Mouse (Mus musculus): ENCODE data around the gene Gm5965. TPM values are rescaled to one million over a fixed set of nuclear protein-coding genes. Genes with fewer than 3 reads are reported as not detected.
A peak's percentile ranks its signal among the peaks of the same experiment; 100 is the strongest.

Gm5965 gene
- polyA plus RNA-seq, 1 experiment = not detected

- TF ChIP-seq POLR2A (IDR thresholded peaks at IDR 0.05; ENCODE audit: low read depth, low read length) (no peak), CTCF (conservative IDR thresholded peaks at IDR 0.05; ENCODE audit: insufficient read depth, insufficient read length, low read depth, low read length) (no peak)
- 86% methylated on average over 2 of the region's 2 CpGs for WGBS
- Histone ChIP-seq H3K36me3 (ENCODE audit: control insufficient read depth, insufficient read depth, low read length) (no peaks in the 10 kb centered on the region), H3K27me3 (replicated peaks; ENCODE audit: control insufficient read depth, insufficient read depth, low read length) (no peaks in the 10 kb centered on the region), H3K27ac (ENCODE audit: insufficient read depth, low read depth, low read length) (no peak within 1 kb of the TSS), H3K4me1 (ENCODE audit: control insufficient read depth, insufficient read depth, low read length) (no peaks in the 10 kb centered on the region), H3K4me3 (ENCODE audit: insufficient read depth, low read depth, low read length) (no peak within 1 kb of the TSS)
- DNase-seq = no peak
Measured at GRCm38 (mm10) chr16:88774106-88774505, 3.6 kb upstream of the Gm5965 start, which contains the start of gene 2310057N15Rik. 2310057N15Rik (minus strand) TSS chr16:88774206.

GRCm38 (mm10) chr16:88786786-88787185 is 9.1 kb downstream of the Gm5965 start:
- Histone ChIP-seq H3K27ac (ENCODE audit: insufficient read depth, low read depth, low read length) (no peak overlapping the region), H3K36me3 (ENCODE audit: control insufficient read depth, insufficient read depth, low read length) (no peaks in the 10 kb centered on the region), H3K27me3 (replicated peaks; ENCODE audit: control insufficient read depth, insufficient read depth, low read length) (no peaks in the 10 kb centered on the region), H3K4me1 (ENCODE audit: control insufficient read depth, insufficient read depth, low read length) (no peaks in the 10 kb centered on the region), H3K4me3 (ENCODE audit: insufficient read depth, low read depth, low read length) (no peak overlapping the region)
- 86% methylated on average over 2 of the region's 2 CpGs for WGBS
- no peak for DNase-seq
- TF ChIP-seq CTCF (conservative IDR thresholded peaks at IDR 0.05; ENCODE audit: insufficient read depth, insufficient read length, low read depth, low read length) = no peak
- no peak for TF ChIP-seq POLR2A (IDR thresholded peaks at IDR 0.05; ENCODE audit: low read depth, low read length)

- no peaks in the 10 kb centered on the region for H3K27me3 ChIP-seq (replicated peaks; ENCODE audit: control insufficient read depth, insufficient read depth, low read length)
- 80% methylated on average over 2 of the region's 2 CpGs for WGBS
- no peak within 1 kb of the TSS for H3K27ac ChIP-seq (ENCODE audit: insufficient read depth, low read depth, low read length)
- no peaks in the 10 kb centered on the region for H3K4me1 ChIP-seq (ENCODE audit: control insufficient read depth, insufficient read depth, low read length)
- H3K36me3 ChIP-seq (ENCODE audit: control insufficient read depth, insufficient read depth, low read length) = no peaks in the 10 kb centered on the region
- no peak for DNase-seq
- no peak within 1 kb of the TSS for H3K4me3 ChIP-seq (ENCODE audit: insufficient read depth, low read depth, low read length)
- TF ChIP-seq CTCF (conservative IDR thresholded peaks at IDR 0.05; ENCODE audit: insufficient read depth, insufficient read length, low read depth, low read length) (no peak), POLR2A (IDR thresholded peaks at IDR 0.05; ENCODE audit: low read depth, low read length) (no peak)
Measured at GRCm38 (mm10) chr16:88811827-88812226, 34.1 kb downstream of the Gm5965 start, which contains the start of gene Gm20741. Gm20741 (minus strand) TSS chr16:88812220.

GRCm38 (mm10) chr16:88820066-88820465 is 42.4 kb downstream of the Gm5965 start, which contains the start of gene Krtap15:
Krtap15 (plus strand) TSS chr16:88820215.
- Histone ChIP-seq H3K27me3 (replicated peaks; ENCODE audit: control insufficient read depth, insufficient read depth, low read length) (no peaks in the 10 kb centered on the region), H3K27ac (ENCODE audit: insufficient read depth, low read depth, low read length) (no peak within 1 kb of the TSS), H3K4me1 (ENCODE audit: control insufficient read depth, insufficient read depth, low read length) (no peaks in the 10 kb centered on the region), H3K36me3 (ENCODE audit: control insufficient read depth, insufficient read depth, low read length) (no peaks in the 10 kb centered on the region), H3K4me3 (ENCODE audit: insufficient read depth, low read depth, low read length) (no peak within 1 kb of the TSS)
- DNase-seq = no peak
- WGBS = 72% methylated on average over 3 of the region's 3 CpGs
- no peak for TF ChIP-seq CTCF (conservative IDR thresholded peaks at IDR 0.05; ENCODE audit: insufficient read depth, insufficient read length, low read depth, low read length)
- TF ChIP-seq POLR2A (IDR thresholded peaks at IDR 0.05; ENCODE audit: low read depth, low read length) = no peak

GRCm38 (mm10) chr16:88823736-88824135 is 46.0 kb downstream of the Gm5965 start:
- Histone ChIP-seq H3K27me3 (replicated peaks; ENCODE audit: control insufficient read depth, insufficient read depth, low read length) (no peaks in the 10 kb centered on the region), H3K4me3 (ENCODE audit: insufficient read depth, low read depth, low read length) (no peak overlapping the region), H3K27ac (ENCODE audit: insufficient read depth, low read depth, low read length) (no peak overlapping the region), H3K4me1 (ENCODE audit: control insufficient read depth, insufficient read depth, low read length) (no peaks in the 10 kb centered on the region), H3K36me3 (ENCODE audit: control insufficient read depth, insufficient read depth, low read length) (no peaks in the 10 kb centered on the region)
- TF ChIP-seq POLR2A (IDR thresholded peaks at IDR 0.05; ENCODE audit: low read depth, low read length) (no peak), CTCF (conservative IDR thresholded peaks at IDR 0.05; ENCODE audit: insufficient read depth, insufficient read length, low read depth, low read length) (peak; percentile 41; the same call in 1 of the 2 replicates)
- 78% methylated on average over 3 of the region's 3 CpGs for WGBS
- DNase-seq = peak; percentile 51

GRCm38 (mm10) chr16:88826095-88826652 is 48.5 kb downstream of the Gm5965 start, which contains the start of gene Krtap14:
Krtap14 (minus strand) TSS chr16:88826145.
- WGBS = 86% methylated on average over 9 of the region's 9 CpGs
- Histone ChIP-seq H3K27me3 (replicated peaks; ENCODE audit: control insufficient read depth, insufficient read depth, low read length) (no peaks in the 10 kb centered on the region), H3K4me1 (ENCODE audit: control insufficient read depth, insufficient read depth, low read length) (no peaks in the 10 kb centered on the region), H3K4me3 (ENCODE audit: insufficient read depth, low read depth, low read length) (no peak within 1 kb of the TSS), H3K27ac (ENCODE audit: insufficient read depth, low read depth, low read length) (no peak within 1 kb of the TSS), H3K36me3 (ENCODE audit: control insufficient read depth, insufficient read depth, low read length) (no peaks in the 10 kb centered on the region)
- DNase-seq = no peak
- no peak for TF ChIP-seq POLR2A (IDR thresholded peaks at IDR 0.05; ENCODE audit: low read depth, low read length)
- TF ChIP-seq CTCF (conservative IDR thresholded peaks at IDR 0.05; ENCODE audit: insufficient read depth, insufficient read length, low read depth, low read length) = no peak

- Histone ChIP-seq H3K4me1 (ENCODE audit: control insufficient read depth, insufficient read depth, low read length) (no peaks in the 10 kb centered on the region), H3K27me3 (replicated peaks; ENCODE audit: control insufficient read depth, insufficient read depth, low read length) (no peaks in the 10 kb centered on the region), H3K36me3 (ENCODE audit: control insufficient read depth, insufficient read depth, low read length) (no peaks in the 10 kb centered on the region), H3K27ac (ENCODE audit: insufficient read depth, low read depth, low read length) (no peak overlapping the region), H3K4me3 (ENCODE audit: insufficient read depth, low read depth, low read length) (no peak overlapping the region)
- TF ChIP-seq CTCF (conservative IDR thresholded peaks at IDR 0.05; ENCODE audit: insufficient read depth, insufficient read length, low read depth, low read length) (no peak), POLR2A (IDR thresholded peaks at IDR 0.05; ENCODE audit: low read depth, low read length) (no peak)
- 33% methylated on average over 3 of the region's 3 CpGs for WGBS
- no peak for DNase-seq
Measured at GRCm38 (mm10) chr16:88826978-88827377, 49.3 kb downstream of the Gm5965 start.

Other genes with a start within 250 kb of the Gm5965 start
- 46.8 and 49.4 TPM in 2 replicates for gene Cldn8, start 214.7 kb upstream of the Gm5965 start, polyA plus RNA-seq (2012; rRNA removed)
- gene Krtap24-1, start 165.6 kb upstream of the Gm5965 start, polyA plus RNA-seq (2012; rRNA removed) = not detected in 2 replicates
- not detected in 2 replicates for gene 2310079G19Rik, start 150.2 kb upstream of the Gm5965 start, polyA plus RNA-seq (2012; rRNA removed)
- gene Krtap26-1, start 130.1 kb upstream of the Gm5965 start, polyA plus RNA-seq (2012; rRNA removed) = not detected in 2 replicates
- not detected in 2 replicates for gene Krtap27-1, start 106.2 kb upstream of the Gm5965 start, polyA plus RNA-seq (2012; rRNA removed)
- gene 2310061N02Rik, start 69.9 kb upstream of the Gm5965 start, polyA plus RNA-seq (2012; rRNA removed) = not detected in 2 replicates
- gene Krtap13-1, start 49.0 kb upstream of the Gm5965 start, polyA plus RNA-seq (2012; rRNA removed) = not detected in 2 replicates
- gene Krtap13, start 26.3 kb upstream of the Gm5965 start, polyA plus RNA-seq (2012; rRNA removed) = not detected in 2 replicates
- gene 2310034C09Rik, start 19.0 kb upstream of the Gm5965 start, polyA plus RNA-seq (2012; rRNA removed) = not detected in 2 replicates
- not detected in 2 replicates for gene 2310057N15Rik, start 3.7 kb upstream of the Gm5965 start, polyA plus RNA-seq (2012; rRNA removed)
- gene Gm20741, start 34.3 kb downstream of the Gm5965 start, polyA plus RNA-seq (2012; rRNA removed) = not detected in 2 replicates
- not detected in 2 replicates for gene Krtap15, start 42.3 kb downstream of the Gm5965 start, polyA plus RNA-seq (2012; rRNA removed)
- gene Krtap14, start 48.2 kb downstream of the Gm5965 start, polyA plus RNA-seq (2012; rRNA removed) = not detected in 2 replicates
- gene Krtap19-1, start 91.5 kb downstream of the Gm5965 start, polyA plus RNA-seq (2012; rRNA removed) = not detected in 2 replicates
- gene Krtap19-2, start 96.4 kb downstream of the Gm5965 start, polyA plus RNA-seq (2012; rRNA removed) = not detected in 2 replicates
- not detected in 2 replicates for gene Krtap19-3, start 100.1 kb downstream of the Gm5965 start, polyA plus RNA-seq (2012; rRNA removed)
- gene Krtap19-4, start 107.2 kb downstream of the Gm5965 start, polyA plus RNA-seq (2012; rRNA removed) = not detected in 2 replicates
- not detected in 2 replicates for gene Krtap19-5, start 118.6 kb downstream of the Gm5965 start, polyA plus RNA-seq (2012; rRNA removed)
- not detected in 2 replicates for gene Krtap19-9b, start 154.4 kb downstream of the Gm5965 start, polyA plus RNA-seq (2012; rRNA removed)
- gene Krtap16-3, start 185.0 kb downstream of the Gm5965 start, polyA plus RNA-seq (2012; rRNA removed) = not detected in 2 replicates
- not detected in 2 replicates for gene Krtap22-2, start 232.9 kb downstream of the Gm5965 start, polyA plus RNA-seq (2012; rRNA removed)
- gene Gm10229, start 237.4 kb downstream of the Gm5965 start, polyA plus RNA-seq (2012; rRNA removed) = not detected in 2 replicates

Measured in kidney, adult 2 months (tissue).